Mouse (Mus musculus): ENCODE measurements at regions not wholly inside any gene's neighbourhood (a gene's known extent, or its start where the extent isn't known, plus 50 kb on each side); places are given as distances from the start of the nearest gene placed in this dataset.

DNA sequence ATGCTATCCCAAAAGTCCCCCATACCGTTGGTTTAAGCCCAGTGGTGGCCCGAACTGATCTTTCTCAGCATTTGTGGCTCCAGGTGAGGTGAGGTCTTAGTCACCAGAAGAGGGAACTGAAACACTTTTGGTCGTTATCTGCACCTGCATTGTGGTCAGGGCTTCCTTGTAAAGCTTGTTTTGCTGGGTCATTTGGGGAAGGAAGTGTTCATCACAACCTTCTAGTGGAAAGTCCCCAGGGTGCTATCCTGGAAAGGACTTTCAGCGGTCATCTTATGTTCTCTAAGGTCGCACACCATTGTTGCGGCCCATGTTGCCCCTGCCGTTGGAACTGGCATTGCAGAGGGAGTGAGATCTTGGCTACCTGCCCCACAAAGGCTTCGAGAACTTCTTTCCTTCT lies 651.5 kb upstream of the Pcdh9 start:
- no peak for TF ChIP-seq CTCF (IDR thresholded peaks at IDR 0.05; ENCODE audit: extremely low read depth, insufficient read depth, insufficient read length, insufficient replicate concordance)
- TF ChIP-seq POLR2A (IDR thresholded peaks at IDR 0.05; ENCODE audit: low read depth, low read length), result no peak
- Histone ChIP-seq H3K27ac (ENCODE audit: insufficient read depth, low read length) (no peak overlapping the region), H3K27me3 (ENCODE audit: control insufficient read depth, insufficient read depth, low read length) (no peaks in the 10 kb centered on the region), H3K4me1 (ENCODE audit: control insufficient read depth, insufficient read depth, insufficient read length) (peaks cover 2% of the 10 kb centered on the region; the same call in 1 of the 2 replicates), H3K4me3 (ENCODE audit: extremely low read depth, insufficient read depth, insufficient read length) (no peak overlapping the region), H3K36me3 (ENCODE audit: control insufficient read depth, insufficient read depth, low read length) (no peaks in the 10 kb centered on the region)
- peak; percentile 57 to 76 for DNase-seq (ENCODE audit: low read depth in 1 of 2, low spot score in 2 of 2)
- 25% methylated on average over 8 of the region's 8 CpGs for WGBS

DNA sequence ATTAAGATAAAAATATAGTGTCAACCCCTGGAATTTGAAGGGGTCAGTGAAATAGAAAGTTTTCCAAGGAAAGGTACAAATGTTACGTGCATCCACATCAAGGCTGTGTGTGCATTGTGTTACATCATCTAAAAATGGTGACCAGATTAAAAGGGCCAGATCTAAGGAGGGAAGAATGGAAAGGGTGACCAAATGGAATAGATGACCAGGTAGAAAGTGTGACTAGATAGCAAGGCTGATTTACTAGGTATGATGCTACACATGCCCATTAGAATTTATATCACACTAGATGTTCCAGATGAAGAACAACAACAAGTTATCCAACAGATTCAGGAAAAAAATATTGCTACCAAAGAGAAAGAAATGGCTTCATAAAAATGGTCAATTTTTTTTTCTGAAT lies 635.2 kb upstream of the Pcdh9 start:
- whole genome bisulfite sequencing, result 77% methylated on average over 1 of the region's 1 CpGs
- H3K4me3 ChIP-seq (ENCODE audit: extremely low read depth, insufficient read depth, insufficient read length), result no peak overlapping the region

GRCm38 (mm10) chr14:94525238-94525637 lies 634.8 kb upstream of the Pcdh9 start:
- no peaks in the 10 kb centered on the region for H3K27me3 ChIP-seq (ENCODE audit: control insufficient read depth, insufficient read depth, low read length)
- no peak for TF ChIP-seq POLR2A (IDR thresholded peaks at IDR 0.05; ENCODE audit: low read depth, low read length)
- TF ChIP-seq CTCF (IDR thresholded peaks at IDR 0.05; ENCODE audit: extremely low read depth, insufficient read depth, insufficient read length, insufficient replicate concordance), result no peak
- no peak overlapping the region for H3K4me3 ChIP-seq (ENCODE audit: extremely low read depth, insufficient read depth, insufficient read length)
- no peak for DNase-seq (ENCODE audit: low read depth in 1 of 2, low spot score in 2 of 2)
- no peak overlapping the region for H3K27ac ChIP-seq (ENCODE audit: insufficient read depth, low read length)
- H3K4me1 ChIP-seq (ENCODE audit: control insufficient read depth, insufficient read depth, insufficient read length), result peaks cover 3% of the 10 kb centered on the region; the same call in 1 of the 2 replicates
- no peaks in the 10 kb centered on the region for H3K36me3 ChIP-seq (ENCODE audit: control insufficient read depth, insufficient read depth, low read length)

More for the DNA sequence above, 635.2 kb upstream of the Pcdh9 start:
- no peaks in the 10 kb centered on the region for H3K27me3 ChIP-seq (ENCODE audit: control insufficient read depth, insufficient read depth, low read length)
- H3K4me1 ChIP-seq (ENCODE audit: control insufficient read depth, insufficient read depth, insufficient read length), result peaks cover 3% of the 10 kb centered on the region; the same call in 1 of the 2 replicates
- no peak overlapping the region for H3K27ac ChIP-seq (ENCODE audit: insufficient read depth, low read length)
- DNase-seq (ENCODE audit: low read depth in 1 of 2, low spot score in 2 of 2), result no peak
- H3K36me3 ChIP-seq (ENCODE audit: control insufficient read depth, insufficient read depth, low read length), result no peaks in the 10 kb centered on the region
- TF ChIP-seq CTCF (IDR thresholded peaks at IDR 0.05; ENCODE audit: extremely low read depth, insufficient read depth, insufficient read length, insufficient replicate concordance) (no peak), POLR2A (IDR thresholded peaks at IDR 0.05; ENCODE audit: low read depth, low read length) (no peak)

DNA sequence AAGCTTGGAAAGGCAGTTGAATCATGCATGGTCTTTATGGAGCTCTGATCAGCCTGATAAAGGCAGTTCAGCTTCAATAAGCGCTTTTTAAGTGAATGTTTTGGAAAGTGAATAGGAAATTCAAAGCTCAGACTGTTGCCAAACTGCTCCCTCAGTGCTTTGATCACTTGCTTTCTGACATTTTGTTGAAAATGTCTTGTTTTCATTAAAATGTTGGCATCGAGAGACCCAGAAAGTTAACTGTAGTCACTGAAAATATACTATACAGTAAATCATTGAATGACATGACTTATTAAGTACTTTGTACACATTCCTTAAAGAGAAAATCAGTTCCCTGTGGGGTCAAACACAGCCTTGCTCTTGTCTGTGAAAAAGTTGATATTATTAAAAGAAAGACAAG lies 631.5 kb upstream of the Pcdh9 start:
- WGBS, result 77% methylated on average over 2 of the region's 2 CpGs
- H3K27me3 ChIP-seq (ENCODE audit: control insufficient read depth, insufficient read depth, low read length), result no peaks in the 10 kb centered on the region
- TF ChIP-seq POLR2A (IDR thresholded peaks at IDR 0.05; ENCODE audit: low read depth, low read length), result no peak
- no peak for TF ChIP-seq CTCF (IDR thresholded peaks at IDR 0.05; ENCODE audit: extremely low read depth, insufficient read depth, insufficient read length, insufficient replicate concordance)

GRCm38 (mm10) chr14:94491370-94491769 lies 600.9 kb upstream of the Pcdh9 start:
- H3K27ac ChIP-seq (ENCODE audit: insufficient read depth, low read length), result no peak overlapping the region
- H3K27me3 ChIP-seq (ENCODE audit: control insufficient read depth, insufficient read depth, low read length), result no peaks in the 10 kb centered on the region
- no peak for DNase-seq (ENCODE audit: low read depth in 1 of 2, low spot score in 2 of 2)
- H3K36me3 ChIP-seq (ENCODE audit: control insufficient read depth, insufficient read depth, low read length), result no peaks in the 10 kb centered on the region
- no peaks in the 10 kb centered on the region for H3K4me1 ChIP-seq (ENCODE audit: control insufficient read depth, insufficient read depth, insufficient read length)
- no peak overlapping the region for H3K4me3 ChIP-seq (ENCODE audit: extremely low read depth, insufficient read depth, insufficient read length)
- no peak for TF ChIP-seq CTCF (IDR thresholded peaks at IDR 0.05; ENCODE audit: extremely low read depth, insufficient read depth, insufficient read length, insufficient replicate concordance)
- no peak for TF ChIP-seq POLR2A (IDR thresholded peaks at IDR 0.05; ENCODE audit: low read depth, low read length)

More for the DNA sequence above, 631.5 kb upstream of the Pcdh9 start:
- Histone ChIP-seq H3K36me3 (ENCODE audit: control insufficient read depth, insufficient read depth, low read length) (no peaks in the 10 kb centered on the region), H3K4me3 (ENCODE audit: extremely low read depth, insufficient read depth, insufficient read length) (no peak overlapping the region), H3K4me1 (ENCODE audit: control insufficient read depth, insufficient read depth, insufficient read length) (peaks cover 3% of the 10 kb centered on the region; the same call in 1 of the 2 replicates), H3K27ac (ENCODE audit: insufficient read depth, low read length) (no peak overlapping the region)
- DNase-seq (ENCODE audit: low read depth in 1 of 2, low spot score in 2 of 2), result no peak

DNA sequence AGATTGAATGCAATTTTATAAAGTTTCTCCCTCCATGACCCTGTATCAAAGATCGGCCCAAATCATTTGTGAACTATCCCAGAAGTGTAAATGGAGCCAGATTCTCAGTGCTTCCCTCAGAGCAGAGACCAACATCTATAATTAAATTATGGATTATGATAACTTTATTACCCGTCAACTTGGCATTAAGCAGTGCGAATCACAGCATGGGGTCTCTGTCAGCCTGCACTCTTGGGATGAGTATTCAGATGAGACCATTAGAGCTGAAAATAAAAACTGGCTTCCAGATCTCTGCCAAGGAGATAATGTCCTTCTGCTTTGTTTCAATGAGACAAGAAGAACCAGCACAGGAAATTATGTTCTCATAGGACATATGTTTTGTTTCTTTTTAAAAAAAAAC lies 585.4 kb upstream of the Pcdh9 start:
- H3K4me1 ChIP-seq (ENCODE audit: control insufficient read depth, insufficient read depth, insufficient read length), result no peaks in the 10 kb centered on the region
- no peak overlapping the region for H3K27ac ChIP-seq (ENCODE audit: insufficient read depth, low read length)
- no peaks in the 10 kb centered on the region for H3K36me3 ChIP-seq (ENCODE audit: control insufficient read depth, insufficient read depth, low read length)
- no peak for TF ChIP-seq POLR2A (IDR thresholded peaks at IDR 0.05; ENCODE audit: low read depth, low read length)
- TF ChIP-seq CTCF (IDR thresholded peaks at IDR 0.05; ENCODE audit: extremely low read depth, insufficient read depth, insufficient read length, insufficient replicate concordance), result no peak
- DNase-seq (ENCODE audit: low read depth in 1 of 2, low spot score in 2 of 2), result no peak
- no peak overlapping the region for H3K4me3 ChIP-seq (ENCODE audit: extremely low read depth, insufficient read depth, insufficient read length)
- 92% methylated on average over 3 of the region's 3 CpGs for WGBS
- H3K27me3 ChIP-seq (ENCODE audit: control insufficient read depth, insufficient read depth, low read length), result no peaks in the 10 kb centered on the region

DNA sequence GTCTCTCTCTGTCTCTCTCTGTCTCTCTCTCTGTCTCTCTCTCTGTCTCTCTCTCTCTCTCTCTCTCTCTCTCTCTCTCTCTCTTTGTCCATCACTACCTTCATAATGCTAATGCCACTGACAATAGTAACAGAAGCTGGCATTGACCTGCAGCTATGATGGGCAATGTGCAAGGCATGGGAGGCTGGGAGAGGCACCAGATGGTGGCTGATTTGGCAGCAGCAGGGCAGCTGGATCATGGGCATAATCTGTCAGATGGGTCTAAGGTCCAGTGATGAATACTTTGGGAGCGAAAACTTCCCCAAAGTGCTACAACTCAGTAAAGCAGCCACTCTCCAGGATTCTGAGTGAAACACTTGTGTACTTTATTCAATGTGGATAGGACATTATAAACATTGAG lies 582.7 kb upstream of the Pcdh9 start:
- H3K4me3 ChIP-seq (ENCODE audit: extremely low read depth, insufficient read depth, insufficient read length), result no peak overlapping the region
- H3K36me3 ChIP-seq (ENCODE audit: control insufficient read depth, insufficient read depth, low read length), result no peaks in the 10 kb centered on the region
- H3K27ac ChIP-seq (ENCODE audit: insufficient read depth, low read length), result no peak overlapping the region
- WGBS, result 79% methylated on average over 1 of the region's 1 CpGs
- no peaks in the 10 kb centered on the region for H3K4me1 ChIP-seq (ENCODE audit: control insufficient read depth, insufficient read depth, insufficient read length)
- no peaks in the 10 kb centered on the region for H3K27me3 ChIP-seq (ENCODE audit: control insufficient read depth, insufficient read depth, low read length)
- DNase-seq (ENCODE audit: low read depth in 1 of 2, low spot score in 2 of 2), result no peak
- TF ChIP-seq POLR2A (IDR thresholded peaks at IDR 0.05; ENCODE audit: low read depth, low read length) (no peak), CTCF (IDR thresholded peaks at IDR 0.05; ENCODE audit: extremely low read depth, insufficient read depth, insufficient read length, insufficient replicate concordance) (no peak)

Data from spleen, adult 2 months (tissue).